ENCODE assay signal across 20 mouse cellular contexts in genomic region chr6:61543459-61544044, GRCm38 (mm10).
DNase-seq lines count a peak whose midpoint lies in the region; ATAC-seq and TF ChIP-seq lines count a peak whose summit lies in the region.
"Had no signal": no experiment of that assay in that cellular context is flagged by ENCODE, and none has a peak within 500 bp of the region (broad histone marks: within the 10 kb centered on the region; RNA-seq: fewer than 3 reads in every experiment).

No protein-coding gene starts in this region.

- TF ChIP-seq POLR2A in brain, embryonic 14.5 days (IDR thresholded peaks at IDR 0.05; ENCODE audit: borderline replicate concordance, extremely low read depth, insufficient read depth, insufficient read length, poor library complexity, severe bottlenecking) = no peak

- H3K4me2 ChIP-seq in forebrain, embryonic 13.5 days = peak overlapping the region; percentile 20
- H3K4me2 ChIP-seq in hindbrain, embryonic 14.5 days (replicated peaks) = peak overlapping the region; percentile 4; the same call in 1 of the 2 replicates
- peak overlapping the region; percentile 40 for H3K4me2 ChIP-seq in midbrain, embryonic 16.5 days (ENCODE audit: low read length)
- H3K4me2 ChIP-seq in liver, postnatal 0 days (ENCODE audit: low read depth, low read length) = no peak overlapping the region
- H3K4me2 ChIP-seq: liver, embryonic 11.5 days; lung, embryonic 14.5 days had no signal

- intact Hi-C loops in left cerebral cortex, adult 2 months (cut with DNase I) = no loop called here

- H3K9me3 ChIP-seq in forebrain, embryonic 13.5 days (replicated peaks) = no peaks in the 10 kb centered on the region
- no peaks in the 10 kb centered on the region for H3K9me3 ChIP-seq in forebrain, embryonic 10.5 days
- H3K9me3 ChIP-seq in hindbrain, embryonic 14.5 days (ENCODE audit: control insufficient read depth, low read length) = no peaks in the 10 kb centered on the region
- no peaks in the 10 kb centered on the region for H3K9me3 ChIP-seq in midbrain, embryonic 16.5 days (replicated peaks; ENCODE audit: control insufficient read depth, low read length, poor library complexity, severe bottlenecking)
- no peaks in the 10 kb centered on the region for H3K9me3 ChIP-seq in liver, postnatal 0 days (ENCODE audit: low read length)
- H3K9me3 ChIP-seq: limb, embryonic 10.5 days had no signal

- H3K4me1 ChIP-seq in forebrain, embryonic 13.5 days = peaks cover 4% of the 10 kb centered on the region; the same call in 1 of the 2 replicates
- H3K4me1 ChIP-seq in forebrain, embryonic 10.5 days = no peaks in the 10 kb centered on the region
- H3K4me1 ChIP-seq in hindbrain, embryonic 14.5 days (replicated peaks; ENCODE audit: control insufficient read depth, insufficient read depth, low read length) = peaks cover 4% of the 10 kb centered on the region; the same call in 1 of the 2 replicates
- peaks cover 3% of the 10 kb centered on the region; the same call in 1 of the 2 replicates for H3K4me1 ChIP-seq in midbrain, embryonic 16.5 days (ENCODE audit: control insufficient read depth, insufficient read depth, low read length)
- no peaks in the 10 kb centered on the region for H3K4me1 ChIP-seq in liver, postnatal 0 days (ENCODE audit: insufficient read depth)
- H3K4me1 ChIP-seq: limb, embryonic 10.5 days had no signal

- ATAC-seq in forebrain, embryonic 13.5 days = peak; percentile 39
- peak; percentile 74 for ATAC-seq in hindbrain, embryonic 14.5 days (ENCODE audit: low FRiP score)
- peak; percentile 86 for ATAC-seq in midbrain, embryonic 16.5 days
- no peak for ATAC-seq in liver, postnatal 0 days
- ATAC-seq: activated CD4-positive, CD25-positive, alpha-beta regulatory T cell, adult 4 months; Patski had no signal

- H3K9ac ChIP-seq in forebrain, embryonic 13.5 days = no peak overlapping the region
- peak overlapping the region; percentile 4; the same call in 1 of the 2 replicates for H3K9ac ChIP-seq in hindbrain, embryonic 14.5 days
- H3K9ac ChIP-seq in midbrain, embryonic 16.5 days (ENCODE audit: low read depth, low read length) = no peak overlapping the region
- H3K9ac ChIP-seq in liver, postnatal 0 days (replicated peaks) = no peak overlapping the region
- H3K9ac ChIP-seq: lung, embryonic 14.5 days had no signal

- no peak for TF ChIP-seq CTCF in brain, embryonic 14.5 days (IDR thresholded peaks at IDR 0.05; ENCODE audit: borderline replicate concordance, extremely low read depth, insufficient read depth, insufficient read length)
- no peak for TF ChIP-seq CTCF in left cerebral cortex, adult 2 months (IDR thresholded peaks at IDR 0.05)
- TF ChIP-seq CTCF in liver, postnatal 0 days (IDR thresholded peaks at IDR 0.05; ENCODE audit: low read depth) = no peak

- H3K27ac ChIP-seq in forebrain, embryonic 13.5 days = no peak overlapping the region
- no peak overlapping the region for H3K27ac ChIP-seq in forebrain, embryonic 10.5 days
- no peak overlapping the region for H3K27ac ChIP-seq in hindbrain, embryonic 14.5 days
- H3K27ac ChIP-seq in midbrain, embryonic 16.5 days (ENCODE audit: low read length) = peak overlapping the region; percentile 54; the same call in 1 of the 2 replicates
- no peak overlapping the region for H3K27ac ChIP-seq in left cerebral cortex, adult 2 months
- no peak overlapping the region for H3K27ac ChIP-seq in liver, postnatal 0 days (ENCODE audit: low read depth)
- H3K27ac ChIP-seq: limb, embryonic 10.5 days had no signal

- H3K27me3 ChIP-seq in forebrain, embryonic 13.5 days = no peaks in the 10 kb centered on the region
- H3K27me3 ChIP-seq in forebrain, embryonic 10.5 days (ENCODE audit: poor library complexity, severe bottlenecking) = no peaks in the 10 kb centered on the region
- H3K27me3 ChIP-seq in hindbrain, embryonic 14.5 days (ENCODE audit: control insufficient read depth, insufficient read depth, low read length) = no peaks in the 10 kb centered on the region
- no peaks in the 10 kb centered on the region for H3K27me3 ChIP-seq in midbrain, embryonic 16.5 days (ENCODE audit: control insufficient read depth, insufficient read depth, low read depth, low read length)
- H3K27me3 ChIP-seq in liver, postnatal 0 days (ENCODE audit: insufficient read depth, low read length) = no peaks in the 10 kb centered on the region

- WGBS in forebrain, embryonic 13.5 days = 41% methylated on average over 7 of the region's 7 CpGs
- WGBS in forebrain, embryonic 10.5 days = 79% methylated on average over 7 of the region's 7 CpGs
- WGBS in hindbrain, embryonic 14.5 days = 32% methylated on average over 7 of the region's 7 CpGs
- WGBS in midbrain, embryonic 16.5 days = 16% methylated on average over 7 of the region's 7 CpGs
- 80% methylated on average over 7 of the region's 7 CpGs for WGBS in liver, postnatal 0 days (ENCODE audit: insufficient replicate concordance)

- H3K4me3 ChIP-seq in forebrain, embryonic 13.5 days = no peak overlapping the region
- H3K4me3 ChIP-seq in forebrain, embryonic 10.5 days = no peak overlapping the region
- H3K4me3 ChIP-seq in hindbrain, embryonic 14.5 days (replicated peaks; ENCODE audit: low read length) = no peak overlapping the region
- 0 out of 2 replicates have a peak overlapping the region, but pooled peaks have one; percentile 12 for H3K4me3 ChIP-seq in midbrain, embryonic 16.5 days (ENCODE audit: low read depth, low read length)
- no peak overlapping the region for H3K4me3 ChIP-seq in left cerebral cortex, adult 2 months
- no peak overlapping the region for H3K4me3 ChIP-seq in liver, postnatal 0 days (ENCODE audit: low read depth, low read length)
- H3K4me3 ChIP-seq: limb, embryonic 10.5 days had no signal

- no peak for TF ChIP-seq EP300 in liver, postnatal 0 days (IDR thresholded peaks at IDR 0.05; ENCODE audit: low read depth)

- no peaks in the 10 kb centered on the region for H3K36me3 ChIP-seq in forebrain, embryonic 13.5 days (ENCODE audit: poor library complexity, severe bottlenecking)
- H3K36me3 ChIP-seq in forebrain, embryonic 10.5 days (replicated peaks) = no peaks in the 10 kb centered on the region
- H3K36me3 ChIP-seq in hindbrain, embryonic 14.5 days (replicated peaks; ENCODE audit: control insufficient read depth, insufficient read depth) = no peaks in the 10 kb centered on the region
- no peaks in the 10 kb centered on the region for H3K36me3 ChIP-seq in midbrain, embryonic 16.5 days (ENCODE audit: control insufficient read depth, insufficient read depth, low read length)
- no peaks in the 10 kb centered on the region for H3K36me3 ChIP-seq in liver, postnatal 0 days (replicated peaks; ENCODE audit: insufficient read depth, low read length)
- H3K36me3 ChIP-seq: limb, embryonic 10.5 days had no signal

- no peak for DNase-seq in forebrain, embryonic 10.5 days (ENCODE audit: extremely low spot score, low spot score)
- DNase-seq in brain, embryonic 14.5 days (ENCODE audit: low read depth) = peak; percentile 77
- peak; percentile 52 for DNase-seq in hindbrain, embryonic 14.5 days (ENCODE audit: low spot score)
- no peak for DNase-seq in spleen, postnatal 10 days (ENCODE audit: low spot score in 2 of 2)
- DNase-seq in left cerebral cortex, adult 2 months (ENCODE audit: extremely low spot score in 1 of 2, low spot score in 2 of 2) = no peak
- no peak for DNase-seq in liver, postnatal 0 days
- DNase-seq: adrenal gland, postnatal 14 days; cerebellum, adult 9-10 months; gastrocnemius, postnatal 10 days; kidney, adult 18-20 months; kidney, postnatal 36 days; lung, embryonic 14.5 days; right cerebral cortex, postnatal 14 days; thymus, postnatal 14 days had no signal

Comparison
In these comparisons a context has a peak if more than half of its experiments do, and no peak if none do; other contexts are left out.
1. DNase-seq: peak in brain, embryonic 14.5 days (single experiment) and hindbrain, embryonic 14.5 days (single experiment); none in forebrain, embryonic 10.5 days (single experiment), spleen, postnatal 10 days (0 of 2), left cerebral cortex, adult 2 months (0 of 2) and liver, postnatal 0 days (single experiment).